Mouse (Mus musculus) E14TG2a.4 (cell line): ENCODE data around the gene Lamb3.

ENCODE experiments used
- CTCF ChIP-seq: conservative IDR thresholded peaks from 2 replicates; pipeline ENCODE4 v1.5.1; 2014; ENCODE audit warnings: low read length
- NANOG ChIP-seq: IDR thresholded peaks from 2 replicates; pipeline ENCODE4 v1.6.1; 2014; ENCODE audit warnings: borderline replicate concordance, low read length, mixed read lengths
- POU5F1 ChIP-seq: IDR thresholded peaks from 2 replicates; pipeline ENCODE4 v1.6.1; 2014; ENCODE audit warnings: low read length, borderline replicate concordance

DNA sequence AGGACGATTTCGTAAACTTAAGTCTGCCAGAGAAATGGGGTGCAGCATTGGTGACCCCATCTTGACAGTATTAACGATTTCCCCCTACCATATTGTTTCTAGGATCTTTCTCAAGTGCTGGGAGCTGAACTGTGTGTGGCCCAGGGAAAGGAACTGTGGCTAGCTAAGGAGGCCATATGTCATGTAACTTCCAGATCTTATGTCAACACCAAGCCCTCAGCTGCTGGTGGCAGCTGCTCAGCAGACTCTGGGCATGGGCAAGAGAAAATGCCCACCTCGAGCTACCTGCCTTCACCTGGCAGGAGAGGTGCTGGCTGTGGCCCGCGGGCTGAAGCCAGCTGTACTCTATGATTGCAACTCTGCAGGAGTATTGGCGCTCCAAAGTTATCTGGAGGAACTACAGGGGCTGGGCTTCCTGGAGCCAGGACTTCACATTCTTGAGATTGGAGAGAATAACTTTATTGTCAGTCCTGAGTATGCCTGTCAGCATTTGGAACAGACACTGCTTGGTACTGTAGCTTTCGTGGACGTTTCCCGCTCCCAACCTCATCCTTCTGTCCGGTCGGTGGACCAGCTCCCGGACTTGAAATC lies 33.3 kb upstream of the Lamb3 start:
- TF ChIP-seq CTCF (no peak), POU5F1 (no peak), NANOG (no peak)
